Mouse (Mus musculus): ENCODE data around the gene Slc25a18. TPM values are rescaled to one million over a fixed set of nuclear protein-coding genes. Genes with fewer than 3 reads are reported as not detected.

Gene Slc25a18
- 0.12 and 0.14 TPM in 2 replicates for polyA plus RNA-seq (2012; rRNA removed)

- H3K27ac ChIP-seq (ENCODE audit: control insufficient read depth, insufficient read depth, low read length) = no peak within 1 kb of the TSS
- WGBS = 63% methylated on average over 5 of the region's 5 CpGs
Observed at GRCm38 (mm10) chr6:120773149-120773628, at the start of gene Slc25a18. Gene Slc25a18, plus strand, starts transcription at chr6:120773578.

GRCm38 (mm10) chr6:120725986-120726385, 47.4 kb upstream of the Slc25a18 start:
- Histone ChIP-seq H3K36me3 (ENCODE audit: control insufficient read depth, insufficient read depth, low read length) (no peaks in the 10 kb centered on the region), H3K4me1 (replicated peaks; ENCODE audit: control insufficient read depth, insufficient read depth, low read length) (no peaks in the 10 kb centered on the region), H3K27me3 (ENCODE audit: control insufficient read depth, insufficient read depth, low read length) (no peaks in the 10 kb centered on the region), H3K4me3 (ENCODE audit: control insufficient read depth, insufficient read depth, low read length) (no peak overlapping the region), H3K27ac (ENCODE audit: control insufficient read depth, insufficient read depth, low read length) (no peak overlapping the region)
- TF ChIP-seq CTCF (IDR thresholded peaks at IDR 0.05; ENCODE audit: borderline replicate concordance, control insufficient read depth, extremely low read depth, insufficient read depth, low read length, poor library complexity) = no peak
- 73% methylated on average over 2 of the region's 2 CpGs for WGBS
- DNase-seq = no peak

More at GRCm38 (mm10) chr6:120773149-120773628, at the start of gene Slc25a18:
- TF ChIP-seq CTCF (IDR thresholded peaks at IDR 0.05; ENCODE audit: borderline replicate concordance, control insufficient read depth, extremely low read depth, insufficient read depth, low read length, poor library complexity) (no peak), POLR2A (IDR thresholded peaks at IDR 0.05; ENCODE audit: control insufficient read depth, extremely low read depth, insufficient read depth, low read length, poor library complexity) (no peak)
- H3K4me1 ChIP-seq (replicated peaks; ENCODE audit: control insufficient read depth, insufficient read depth, low read length) = no peaks in the 10 kb centered on the region
- H3K36me3 ChIP-seq (ENCODE audit: control insufficient read depth, insufficient read depth, low read length) = no peaks in the 10 kb centered on the region
- H3K4me3 ChIP-seq (ENCODE audit: control insufficient read depth, insufficient read depth, low read length) = no peak within 1 kb of the TSS
- no peak for DNase-seq
- no peaks in the 10 kb centered on the region for H3K27me3 ChIP-seq (ENCODE audit: control insufficient read depth, insufficient read depth, low read length)

- TF ChIP-seq POLR2A (IDR thresholded peaks at IDR 0.05; ENCODE audit: control insufficient read depth, extremely low read depth, insufficient read depth, low read length, poor library complexity) (no peak), CTCF (IDR thresholded peaks at IDR 0.05; ENCODE audit: borderline replicate concordance, control insufficient read depth, extremely low read depth, insufficient read depth, low read length, poor library complexity) (no peak)
- no peak for DNase-seq
- Histone ChIP-seq H3K4me3 (ENCODE audit: control insufficient read depth, insufficient read depth, low read length) (no peak overlapping the region), H3K4me1 (replicated peaks; ENCODE audit: control insufficient read depth, insufficient read depth, low read length) (no peaks in the 10 kb centered on the region), H3K27ac (ENCODE audit: control insufficient read depth, insufficient read depth, low read length) (no peak overlapping the region), H3K36me3 (ENCODE audit: control insufficient read depth, insufficient read depth, low read length) (no peaks in the 10 kb centered on the region), H3K27me3 (ENCODE audit: control insufficient read depth, insufficient read depth, low read length) (no peaks in the 10 kb centered on the region)
- 96% methylated on average over 3 of the region's 3 CpGs for WGBS
Observed at GRCm38 (mm10) chr6:120736011-120736410, 37.4 kb upstream of the Slc25a18 start.

- H3K27ac ChIP-seq (ENCODE audit: control insufficient read depth, insufficient read depth, low read length) = no peak overlapping the region
- peak; percentile 38 for DNase-seq
- WGBS = 7% methylated on average over 3 of the region's 3 CpGs
- no peak overlapping the region for H3K4me3 ChIP-seq (ENCODE audit: control insufficient read depth, insufficient read depth, low read length)
- H3K36me3 ChIP-seq (ENCODE audit: control insufficient read depth, insufficient read depth, low read length) = no peaks in the 10 kb centered on the region
- TF ChIP-seq POLR2A (IDR thresholded peaks at IDR 0.05; ENCODE audit: control insufficient read depth, extremely low read depth, insufficient read depth, low read length, poor library complexity) = no peak
- TF ChIP-seq CTCF (IDR thresholded peaks at IDR 0.05; ENCODE audit: borderline replicate concordance, control insufficient read depth, extremely low read depth, insufficient read depth, low read length, poor library complexity) = no peak
- no peaks in the 10 kb centered on the region for H3K4me1 ChIP-seq (replicated peaks; ENCODE audit: control insufficient read depth, insufficient read depth, low read length)
- H3K27me3 ChIP-seq (ENCODE audit: control insufficient read depth, insufficient read depth, low read length) = no peaks in the 10 kb centered on the region
Observed at GRCm38 (mm10) chr6:120736566-120736965, 36.8 kb upstream of the Slc25a18 start.

- Histone ChIP-seq H3K36me3 (ENCODE audit: control insufficient read depth, insufficient read depth, low read length) (no peaks in the 10 kb centered on the region), H3K27ac (ENCODE audit: control insufficient read depth, insufficient read depth, low read length) (no peak overlapping the region), H3K27me3 (ENCODE audit: control insufficient read depth, insufficient read depth, low read length) (no peaks in the 10 kb centered on the region), H3K4me1 (replicated peaks; ENCODE audit: control insufficient read depth, insufficient read depth, low read length) (no peaks in the 10 kb centered on the region), H3K4me3 (ENCODE audit: control insufficient read depth, insufficient read depth, low read length) (no peak overlapping the region)
- WGBS = 67% methylated on average over 2 of the region's 2 CpGs
- DNase-seq = no peak
- TF ChIP-seq POLR2A (IDR thresholded peaks at IDR 0.05; ENCODE audit: control insufficient read depth, extremely low read depth, insufficient read depth, low read length, poor library complexity) = no peak
- no peak for TF ChIP-seq CTCF (IDR thresholded peaks at IDR 0.05; ENCODE audit: borderline replicate concordance, control insufficient read depth, extremely low read depth, insufficient read depth, low read length, poor library complexity)
Observed at GRCm38 (mm10) chr6:120743130-120743529, 30.2 kb upstream of the Slc25a18 start.

GRCm38 (mm10) chr6:120744266-120744665, 29.1 kb upstream of the Slc25a18 start:
- no peaks in the 10 kb centered on the region for H3K27me3 ChIP-seq (ENCODE audit: control insufficient read depth, insufficient read depth, low read length)
- no peak overlapping the region for H3K27ac ChIP-seq (ENCODE audit: control insufficient read depth, insufficient read depth, low read length)
- no peak overlapping the region for H3K4me3 ChIP-seq (ENCODE audit: control insufficient read depth, insufficient read depth, low read length)
- no peaks in the 10 kb centered on the region for H3K36me3 ChIP-seq (ENCODE audit: control insufficient read depth, insufficient read depth, low read length)
- no peaks in the 10 kb centered on the region for H3K4me1 ChIP-seq (replicated peaks; ENCODE audit: control insufficient read depth, insufficient read depth, low read length)
- no peak for DNase-seq
- TF ChIP-seq POLR2A (IDR thresholded peaks at IDR 0.05; ENCODE audit: control insufficient read depth, extremely low read depth, insufficient read depth, low read length, poor library complexity) (no peak), CTCF (IDR thresholded peaks at IDR 0.05; ENCODE audit: borderline replicate concordance, control insufficient read depth, extremely low read depth, insufficient read depth, low read length, poor library complexity) (no peak)
- WGBS = 77% methylated on average over 7 of the region's 7 CpGs

- Histone ChIP-seq H3K4me1 (replicated peaks; ENCODE audit: control insufficient read depth, insufficient read depth, low read length) (no peaks in the 10 kb centered on the region), H3K27me3 (ENCODE audit: control insufficient read depth, insufficient read depth, low read length) (no peaks in the 10 kb centered on the region), H3K4me3 (ENCODE audit: control insufficient read depth, insufficient read depth, low read length) (no peak overlapping the region), H3K27ac (ENCODE audit: control insufficient read depth, insufficient read depth, low read length) (no peak overlapping the region), H3K36me3 (ENCODE audit: control insufficient read depth, insufficient read depth, low read length) (no peaks in the 10 kb centered on the region)
- no peak for DNase-seq
- TF ChIP-seq CTCF (IDR thresholded peaks at IDR 0.05; ENCODE audit: borderline replicate concordance, control insufficient read depth, extremely low read depth, insufficient read depth, low read length, poor library complexity) (no peak), POLR2A (IDR thresholded peaks at IDR 0.05; ENCODE audit: control insufficient read depth, extremely low read depth, insufficient read depth, low read length, poor library complexity) (no peak)
- 90% methylated on average over 2 of the region's 2 CpGs for WGBS
Observed at GRCm38 (mm10) chr6:120746416-120746815, 27.0 kb upstream of the Slc25a18 start.

Measured in thymus, adult 2 months (tissue).